Mouse (Mus musculus) c-Kit-positive CD71-positive TER-119-positive erythroid progenitor cells, embryonic 14.5 days (primary cell): ENCODE measurements around the gene Agbl5.

Experiments
- DNase-seq: peaks from one replicate; pipeline ENCODE4 v3.0.0-alpha.2; 2013; ENCODE audit warnings: low spot score

The Agbl5 gene

DNA sequence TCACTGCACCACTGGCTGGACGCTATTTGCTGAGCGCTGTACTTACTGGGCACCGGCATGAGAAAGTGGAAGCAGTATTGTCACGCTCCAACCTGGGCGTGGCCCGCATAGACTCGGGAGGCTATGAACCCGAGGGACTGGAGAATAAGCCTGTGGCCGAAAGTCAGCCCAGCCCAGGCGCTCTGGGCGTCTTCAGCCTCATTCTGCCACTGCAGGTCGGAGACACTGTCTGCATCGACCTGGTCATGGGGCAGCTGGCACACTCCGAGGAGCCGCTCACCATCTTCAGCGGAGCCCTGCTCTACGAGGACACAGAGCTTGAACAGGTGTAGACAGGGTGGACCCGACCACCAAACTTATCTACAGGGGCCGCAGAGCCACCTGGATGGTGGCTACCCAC lies 32.1 kb downstream of the Agbl5 start:
- DNase-seq, result no peak

DNA sequence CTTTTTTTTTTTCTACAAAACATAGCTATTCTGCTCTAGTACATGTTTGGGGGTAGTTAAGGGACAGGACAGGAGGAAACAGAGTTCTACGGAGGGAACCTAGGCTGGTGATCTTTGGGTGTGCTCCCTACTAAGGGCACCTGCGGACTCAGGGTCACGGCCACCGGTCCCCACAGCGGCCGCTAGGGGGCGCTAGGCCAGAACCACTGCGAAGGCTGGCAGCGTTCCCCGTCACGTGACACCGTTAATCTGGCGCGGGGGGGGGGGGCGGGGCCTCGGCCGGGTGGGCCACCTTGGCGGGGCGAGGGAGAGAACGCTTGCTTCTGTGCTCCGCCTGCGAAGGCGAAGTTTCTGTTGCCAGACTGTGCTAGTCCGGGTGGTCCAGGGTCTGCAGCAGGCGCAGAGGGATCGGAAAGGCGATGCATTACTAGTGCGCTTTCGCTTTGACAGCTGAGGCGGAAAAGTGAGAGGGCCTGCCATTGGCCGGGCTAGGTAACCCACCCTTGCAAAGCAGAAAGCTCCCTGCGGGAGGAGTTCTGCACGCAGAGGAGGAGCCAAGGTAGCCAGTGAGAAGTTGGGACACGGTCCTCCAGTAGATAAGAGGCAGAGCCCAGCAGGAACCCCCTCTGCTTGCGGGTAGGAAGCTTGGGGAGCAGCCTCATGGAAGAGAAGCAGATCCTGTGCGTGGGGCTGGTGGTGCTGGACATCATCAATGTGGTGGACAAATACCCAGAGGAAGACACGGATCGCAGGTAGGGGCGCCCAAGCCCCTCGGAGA lies 33.0 kb downstream of the Agbl5 start, which contains the start of gene Khk:
Gene Khk, plus strand, starts transcription at position 176 of the 778 bp plus-strand sequence.
- peak; percentile 93 for DNase-seq

DNA sequence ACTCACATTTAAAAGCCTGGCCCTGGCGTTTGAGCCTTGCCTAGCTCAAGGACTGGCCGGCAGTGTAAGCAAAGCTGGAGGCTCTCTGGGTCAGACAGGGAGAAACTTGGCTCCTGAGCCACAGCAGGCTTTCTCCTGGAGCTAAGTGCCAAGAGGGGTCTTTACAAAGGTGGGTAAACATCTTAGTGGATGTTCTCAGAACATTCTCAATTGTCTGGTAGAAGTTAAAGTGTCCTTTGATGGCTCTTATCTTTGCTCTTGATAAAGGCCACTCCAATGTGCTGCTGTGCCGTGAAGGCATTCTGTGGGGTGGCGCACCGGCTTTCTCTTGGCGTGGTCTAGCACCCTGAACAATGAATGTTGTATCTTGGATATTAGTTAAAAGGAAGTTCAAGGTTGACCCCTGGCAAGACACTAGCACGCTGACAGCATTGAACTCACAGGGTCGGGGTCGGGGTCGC lies 34.1 kb downstream of the Agbl5 start:
- no peak for DNase-seq

DNA sequence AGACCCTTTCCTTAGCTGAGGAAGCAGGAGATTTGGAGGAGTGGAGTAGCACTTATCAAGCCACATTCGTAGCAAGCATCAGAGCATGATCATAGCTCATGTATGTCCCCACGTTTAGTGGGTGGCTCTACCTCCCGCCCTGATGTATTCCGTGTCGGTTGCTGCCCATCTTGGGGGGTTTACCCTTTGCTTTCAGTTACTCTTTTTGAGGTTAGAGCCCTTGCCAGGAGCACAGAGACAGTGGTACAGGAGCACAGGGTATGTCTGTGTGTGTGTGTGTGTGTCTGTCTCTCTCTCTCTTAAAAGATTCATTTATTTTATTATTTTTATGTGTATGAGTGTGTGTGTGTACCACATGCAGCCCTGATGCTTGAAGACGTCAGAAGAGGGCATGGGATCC lies 34.6 kb downstream of the Agbl5 start:
- DNase-seq, result no peak

DNA sequence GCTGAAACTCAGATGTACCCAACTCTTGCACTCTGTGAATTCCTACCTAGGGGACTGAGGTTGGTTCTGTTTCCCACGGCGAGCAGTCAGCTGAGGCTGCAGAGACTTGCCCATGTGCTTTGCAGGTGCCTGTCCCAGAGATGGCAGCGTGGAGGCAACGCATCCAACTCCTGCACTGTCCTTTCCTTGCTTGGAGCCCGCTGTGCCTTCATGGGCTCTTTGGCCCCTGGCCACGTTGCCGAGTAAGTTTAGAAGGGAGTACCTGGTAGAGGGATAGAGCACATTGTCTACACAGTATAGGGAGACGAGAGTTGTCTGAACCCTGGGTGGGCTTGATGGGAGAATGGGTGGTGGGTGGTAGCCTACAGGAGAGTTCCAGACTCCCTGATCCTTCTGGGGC lies 36.1 kb downstream of the Agbl5 start:
- no peak for DNase-seq

DNA sequence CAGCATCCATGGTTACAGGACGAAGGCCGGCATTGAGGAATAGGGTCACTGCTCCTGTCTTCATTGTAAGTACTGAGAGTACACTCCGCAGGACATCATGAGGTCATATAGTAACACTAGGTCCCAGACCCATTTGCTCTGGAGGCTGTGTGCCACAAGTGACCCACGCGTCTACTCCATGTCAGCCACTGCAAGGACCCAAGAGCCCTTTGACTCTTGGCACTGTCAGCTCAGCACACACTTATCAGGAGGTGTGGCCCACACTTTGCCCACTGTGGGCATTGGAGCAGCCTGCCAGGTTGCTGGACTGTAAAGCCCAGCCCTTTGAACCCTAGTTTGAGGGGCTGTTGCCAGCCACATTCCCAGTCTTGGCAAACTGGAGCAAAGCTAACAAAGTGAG lies 36.7 kb downstream of the Agbl5 start:
- no peak for DNase-seq

DNA sequence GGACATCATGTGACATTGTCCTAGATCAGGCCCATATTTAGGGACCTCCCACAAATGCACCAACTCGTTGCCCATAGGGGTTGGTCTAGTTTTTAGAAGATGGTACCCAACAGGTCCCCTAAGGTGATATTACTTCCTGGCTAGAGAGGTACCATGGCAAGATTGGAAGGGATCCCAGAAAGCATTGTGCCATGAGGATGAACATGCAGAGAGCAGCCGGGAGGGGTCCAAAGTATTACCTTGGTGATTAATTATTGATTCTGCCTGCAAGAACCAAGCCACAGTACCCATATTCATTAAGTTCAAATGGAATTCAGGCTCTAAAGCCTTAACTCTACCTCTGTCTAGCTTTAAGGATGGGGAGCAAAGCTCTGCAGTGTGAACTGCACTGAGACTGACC lies 37.6 kb downstream of the Agbl5 start:
- no peak for DNase-seq

DNA sequence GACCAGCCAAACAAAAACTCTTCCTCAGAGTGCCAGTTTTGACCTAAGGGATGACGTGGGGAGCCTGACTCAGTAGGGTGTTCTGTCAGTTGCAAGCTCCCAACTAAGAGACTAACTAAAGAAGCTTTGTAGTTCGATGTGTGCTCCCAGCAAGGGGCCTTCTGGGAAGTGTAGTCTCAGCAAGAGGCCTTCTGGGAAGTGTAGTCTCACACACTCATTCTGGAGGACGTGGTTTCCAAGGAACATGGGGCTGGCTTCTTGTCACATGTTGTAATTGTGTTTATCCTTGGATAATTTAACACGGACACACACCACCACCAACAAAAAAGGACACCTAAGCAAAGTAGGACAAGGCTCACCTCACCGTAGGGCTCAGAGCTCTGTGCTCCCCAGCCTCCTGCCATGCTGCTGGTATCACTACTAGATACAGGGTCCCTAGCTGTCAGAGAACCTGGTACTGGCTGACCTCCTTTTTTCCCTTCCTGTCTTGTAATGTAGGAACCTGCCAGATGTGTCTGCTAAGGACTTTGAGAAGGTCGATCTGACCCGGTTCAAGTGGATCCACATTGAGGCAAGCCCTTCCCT lies 39.5 kb downstream of the Agbl5 start:
- no peak for DNase-seq

DNA sequence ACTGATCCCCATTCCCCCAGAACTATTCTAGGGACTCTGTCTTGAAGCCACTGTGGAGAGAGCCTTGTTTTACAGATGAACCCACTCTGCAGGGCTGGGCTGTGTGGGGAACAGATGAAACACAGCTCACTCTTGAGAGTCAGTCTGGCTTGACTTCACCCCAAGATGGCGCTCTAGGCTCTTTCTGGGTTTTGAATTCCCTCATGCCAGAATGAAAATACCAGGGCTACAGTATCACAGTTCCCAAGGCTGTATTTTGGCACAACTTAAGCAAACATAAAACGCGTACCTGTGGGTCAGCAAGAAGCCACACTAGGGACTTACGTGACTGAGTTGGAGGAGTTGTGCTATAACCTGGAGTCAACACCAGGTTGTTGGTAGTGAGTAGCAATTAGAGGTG lies 41.6 kb downstream of the Agbl5 start:
- no peak for DNase-seq

DNA sequence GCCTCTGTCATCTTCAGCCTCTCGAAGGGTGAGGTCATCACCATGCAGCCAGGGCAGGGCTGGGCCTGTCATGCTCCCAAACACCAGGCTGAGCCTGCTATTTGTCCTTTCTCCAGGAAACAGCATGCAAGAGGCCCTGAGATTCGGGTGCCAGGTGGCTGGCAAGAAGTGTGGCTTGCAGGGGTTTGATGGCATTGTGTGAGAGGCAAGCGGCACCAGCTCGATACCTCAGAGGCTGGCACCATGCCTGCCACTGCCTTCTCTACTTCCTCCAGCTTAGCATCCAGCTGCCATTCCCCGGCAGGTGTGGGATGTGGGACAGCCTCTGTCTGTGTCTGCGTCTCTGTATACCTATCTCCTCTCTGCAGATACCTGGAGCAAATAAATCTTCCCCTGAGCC lies 42.4 kb downstream of the Agbl5 start:
- no peak for DNase-seq

DNA sequence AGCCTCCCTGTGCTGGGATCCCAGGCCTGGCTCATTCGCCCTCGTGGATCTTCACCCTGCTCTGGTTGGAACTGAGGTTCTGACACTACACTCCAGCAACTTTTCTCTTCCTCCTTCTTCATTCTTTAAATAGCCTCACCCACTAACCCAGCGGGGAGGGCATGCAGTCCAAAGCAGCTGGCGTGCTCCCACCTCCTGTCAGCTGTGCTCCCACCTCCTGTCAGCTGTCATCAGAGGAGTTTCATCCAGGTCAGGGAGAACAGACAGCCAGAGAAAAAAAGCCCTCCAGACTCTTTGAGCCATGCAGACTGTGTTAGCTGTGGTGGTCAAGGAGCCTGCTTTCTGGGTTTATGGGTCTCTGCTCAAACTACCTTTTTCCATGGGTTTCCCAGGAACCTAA lies 42.9 kb downstream of the Agbl5 start:
- no peak for DNase-seq

DNA sequence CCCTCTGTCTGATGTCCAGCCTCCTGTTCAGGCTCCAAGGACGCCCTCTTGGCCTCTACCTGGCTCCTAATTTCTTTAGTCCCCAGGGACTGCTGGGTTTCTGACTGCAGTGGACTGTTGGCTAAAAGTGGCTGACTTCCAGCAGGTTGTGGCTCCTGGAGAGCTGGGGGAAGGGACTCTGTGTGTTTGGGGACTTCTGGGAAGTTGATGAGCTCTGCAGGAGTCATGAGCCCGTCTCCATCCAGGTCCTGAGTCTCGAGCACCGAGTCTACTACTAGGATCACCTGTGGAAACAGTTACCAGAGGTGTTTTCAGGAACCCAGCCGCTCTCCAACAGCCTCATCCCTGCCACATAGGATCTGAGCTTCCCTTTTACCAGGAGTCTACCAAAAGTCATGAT lies 45.2 kb downstream of the Agbl5 start:
- DNase-seq, result no peak

DNA sequence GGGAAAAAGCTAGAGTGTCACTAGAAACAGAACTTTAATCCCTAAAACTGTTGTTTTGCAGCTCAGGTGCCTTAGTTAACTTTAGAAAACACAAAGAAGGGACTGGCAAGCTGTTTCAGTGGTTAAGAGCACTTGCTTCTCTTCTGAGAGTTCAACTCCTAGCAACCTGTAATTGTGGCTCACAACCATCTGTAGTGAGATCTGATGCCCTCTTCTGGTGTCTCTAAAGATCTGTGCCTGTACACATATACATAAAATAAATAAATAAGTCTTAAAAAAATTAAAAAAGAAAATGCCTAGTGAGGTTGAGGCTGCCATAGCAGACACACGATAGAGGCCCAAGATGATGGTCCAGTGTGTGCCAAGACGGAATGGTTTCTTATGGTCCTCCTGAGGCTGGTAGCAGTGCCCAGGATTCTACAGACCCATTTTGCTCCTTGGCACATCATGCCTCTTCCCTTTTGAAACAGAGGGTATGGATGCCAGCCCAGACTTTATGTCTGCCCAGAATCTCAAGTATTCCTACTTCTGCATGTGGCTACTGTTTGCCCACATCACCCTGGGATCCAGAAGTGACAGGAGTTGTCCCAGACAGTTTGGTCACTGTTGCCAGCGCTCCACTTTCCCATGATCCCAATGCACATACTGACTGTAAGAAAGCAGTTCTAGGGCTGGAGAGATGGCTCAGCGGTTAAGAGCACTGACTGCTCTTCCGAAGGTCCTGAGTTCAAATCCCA lies 46.4 kb downstream of the Agbl5 start:
- DNase-seq, result no peak

DNA sequence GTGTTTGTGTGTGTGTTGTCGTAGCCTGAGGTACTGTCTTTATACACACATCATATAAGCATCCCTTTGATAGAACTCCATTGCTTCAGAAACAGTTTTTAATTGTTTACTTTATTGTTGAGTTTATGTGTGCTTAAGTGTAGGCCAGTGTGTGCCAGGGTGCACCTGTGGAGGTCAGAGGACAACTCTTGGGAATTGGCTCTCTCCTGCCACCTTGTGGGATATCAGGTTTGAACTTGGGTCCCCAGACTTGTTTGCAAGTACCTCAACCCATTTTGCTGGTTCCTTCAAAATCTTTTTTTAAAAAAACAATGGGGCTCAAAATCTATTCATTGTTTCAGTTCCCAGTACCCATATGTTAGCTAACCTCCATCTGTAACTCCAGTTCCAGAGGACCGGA lies 54.5 kb downstream of the Agbl5 start:
- no peak for DNase-seq

DNA sequence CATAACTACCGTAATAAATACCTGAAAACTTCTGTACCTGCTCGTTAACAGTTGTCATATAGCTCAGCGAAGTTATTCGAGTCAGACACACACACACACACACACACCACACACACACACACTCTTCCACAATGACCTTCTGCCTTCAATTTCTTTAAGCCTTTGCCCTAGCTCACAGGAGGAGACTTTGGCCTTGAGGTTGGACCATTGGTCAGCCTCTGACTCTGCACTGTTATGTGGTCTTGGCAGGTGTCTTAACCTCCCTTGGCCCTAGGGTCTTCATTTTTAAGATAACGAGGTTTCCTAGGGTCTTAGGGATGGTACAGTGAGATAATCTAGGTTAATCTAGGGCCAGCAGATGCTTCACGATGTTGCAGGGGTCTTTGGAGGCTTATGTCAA lies 55.9 kb downstream of the Agbl5 start:
- no peak for DNase-seq

DNA sequence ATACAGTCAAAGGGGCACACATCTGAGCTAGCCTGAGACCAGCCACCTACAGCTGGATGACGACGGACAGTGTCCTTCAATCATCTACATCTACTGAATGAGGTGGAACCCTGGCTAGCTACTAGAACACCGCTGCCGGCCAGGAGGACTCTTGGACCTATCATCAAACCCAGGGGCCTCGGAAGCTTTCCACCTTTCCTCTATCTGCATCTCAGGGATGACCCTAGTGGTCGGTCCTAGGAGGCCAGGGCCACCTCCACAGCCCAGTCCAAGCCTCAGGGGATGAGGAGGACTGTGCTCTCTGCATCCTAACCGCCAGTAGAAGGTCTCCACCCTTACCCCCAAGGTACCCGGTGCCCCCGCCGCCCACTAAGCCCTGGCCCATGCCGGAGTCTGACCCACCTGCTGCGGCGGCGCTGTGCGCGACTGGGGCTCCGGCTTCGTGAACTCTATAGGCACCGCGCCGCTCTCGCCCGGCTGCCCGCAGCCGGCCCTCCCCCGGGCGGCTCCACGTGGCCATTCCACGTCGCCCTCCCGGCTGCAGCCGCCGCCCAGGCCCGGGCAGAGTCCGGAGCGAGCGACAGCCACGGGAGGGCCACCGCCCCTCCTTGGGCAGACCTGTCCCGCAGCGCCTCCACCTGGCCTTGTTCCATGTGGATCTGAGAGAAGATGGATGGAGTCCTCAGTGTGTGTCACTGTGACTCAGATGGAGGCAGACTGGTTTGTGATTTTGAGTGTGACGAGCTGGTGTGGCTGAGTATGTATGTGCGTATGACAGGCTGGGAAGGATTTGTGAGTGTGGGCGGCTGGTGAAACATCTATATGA lies 56.7 kb downstream of the Agbl5 start, which contains the start of gene Cgref1:
Gene Cgref1, minus strand, starts transcription at position 636 of the 826 bp plus-strand sequence.
- DNase-seq, result no peak

DNA sequence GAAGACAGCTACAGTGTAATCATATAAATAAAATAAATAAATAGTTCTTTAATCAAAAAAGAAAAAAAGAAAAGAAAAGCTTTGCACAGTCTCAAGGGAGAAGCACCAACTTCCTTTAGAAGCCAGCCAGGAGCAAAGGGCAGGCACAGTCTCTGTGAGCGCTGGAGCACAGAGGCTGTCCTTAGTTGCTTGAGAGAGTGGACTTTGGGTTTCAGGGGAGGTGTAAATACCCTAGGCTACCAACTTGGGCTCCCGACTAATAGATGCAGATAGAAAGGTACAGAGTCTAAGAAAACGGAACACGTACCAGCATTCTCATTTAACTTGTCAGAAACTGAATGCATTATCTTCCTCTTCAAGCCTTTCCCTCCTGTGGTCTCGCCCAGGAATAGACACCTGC lies 60.1 kb downstream of the Agbl5 start:
- no peak for DNase-seq

DNA sequence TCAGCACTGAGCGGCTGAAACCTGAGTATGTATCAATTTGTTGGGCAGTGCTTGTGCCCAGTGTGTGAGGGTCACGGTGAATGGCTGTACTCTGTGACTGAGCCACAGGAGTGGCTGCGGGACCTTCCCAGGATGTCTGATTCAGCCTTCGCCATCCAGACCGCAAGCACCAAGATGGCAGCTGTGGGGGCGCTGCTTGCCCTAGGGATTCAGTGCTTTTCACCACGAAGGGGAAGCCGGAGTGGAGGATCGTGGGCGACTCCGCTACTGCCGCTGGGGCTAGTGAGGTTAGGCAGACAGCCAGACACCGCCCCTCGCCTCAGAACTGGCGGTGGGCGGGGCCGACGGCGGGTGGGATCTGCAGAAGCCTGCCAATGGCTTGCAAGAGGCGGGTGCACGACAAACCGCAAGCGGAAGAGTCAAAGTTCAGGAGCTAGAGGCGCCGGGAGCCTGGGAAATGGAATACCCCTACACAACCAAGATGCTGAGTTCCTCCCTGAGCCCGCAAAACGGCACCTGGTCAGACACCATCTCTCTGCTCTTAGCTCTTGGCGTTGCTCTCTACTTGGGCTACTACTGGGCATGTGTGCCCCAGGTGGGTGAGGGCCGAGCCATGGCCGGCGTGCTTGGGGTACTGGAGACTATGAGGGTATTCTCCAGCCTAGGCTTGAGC lies 61.3 kb downstream of the Agbl5 start:
- peak; percentile 76 for DNase-seq

DNA sequence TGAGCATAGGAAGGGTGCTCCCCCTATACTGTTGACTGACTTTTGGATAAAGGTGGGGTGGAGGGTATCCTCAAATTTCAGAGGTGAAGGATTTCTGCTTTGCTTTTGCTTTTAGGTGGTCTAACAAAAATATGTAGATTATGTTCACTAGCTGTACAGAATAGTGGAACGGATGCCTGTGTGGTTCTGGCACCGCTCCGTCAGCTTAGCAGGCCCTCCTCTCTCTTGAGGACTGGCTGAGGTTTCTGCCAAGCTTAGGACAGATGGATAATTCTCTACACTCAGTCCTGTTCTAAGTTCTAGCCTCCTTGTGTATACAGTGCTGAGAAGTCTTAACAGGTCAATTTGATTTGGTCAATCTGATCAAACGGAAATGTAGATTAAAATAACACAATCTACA lies 62.0 kb downstream of the Agbl5 start:
- no peak for DNase-seq

DNA sequence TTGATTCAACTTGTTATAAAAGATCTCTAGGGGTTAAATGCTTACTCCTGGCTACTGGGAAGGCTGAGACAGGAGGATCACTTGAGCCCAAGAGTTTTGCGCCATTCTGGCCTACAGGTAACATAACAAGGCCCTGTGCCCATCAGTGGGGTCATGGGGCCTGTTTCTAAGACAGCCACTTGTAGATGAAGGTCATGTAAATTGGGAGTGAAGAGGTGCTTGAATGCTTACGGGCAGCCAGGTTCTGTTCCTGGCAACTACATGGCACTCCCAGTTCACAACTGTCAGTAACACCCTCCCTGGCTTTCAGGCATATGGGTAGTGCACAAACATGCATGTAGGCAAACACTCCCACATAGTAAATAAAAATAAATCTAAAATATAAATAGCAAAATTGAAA lies 62.4 kb downstream of the Agbl5 start:
- DNase-seq, result no peak

DNA sequence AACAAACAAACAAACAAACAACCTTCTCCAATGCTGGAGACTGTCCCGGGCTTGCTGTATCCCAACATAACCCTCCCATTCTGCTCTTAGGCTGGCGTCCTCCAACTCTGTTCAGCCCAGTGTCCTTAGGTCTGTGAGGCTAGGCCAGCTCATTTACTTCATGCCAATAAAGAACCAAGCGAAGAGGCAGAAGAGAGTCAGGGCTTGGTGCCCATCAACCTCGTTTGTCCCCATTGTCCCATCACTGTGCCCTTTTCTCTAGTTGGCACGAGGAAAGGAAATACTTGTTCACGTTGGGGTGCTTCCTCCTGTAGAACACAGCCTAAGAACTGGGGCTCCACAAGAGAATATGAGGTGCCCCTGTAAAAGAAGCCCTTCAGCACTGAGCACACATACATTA lies 63.2 kb downstream of the Agbl5 start:
- no peak for DNase-seq

DNA sequence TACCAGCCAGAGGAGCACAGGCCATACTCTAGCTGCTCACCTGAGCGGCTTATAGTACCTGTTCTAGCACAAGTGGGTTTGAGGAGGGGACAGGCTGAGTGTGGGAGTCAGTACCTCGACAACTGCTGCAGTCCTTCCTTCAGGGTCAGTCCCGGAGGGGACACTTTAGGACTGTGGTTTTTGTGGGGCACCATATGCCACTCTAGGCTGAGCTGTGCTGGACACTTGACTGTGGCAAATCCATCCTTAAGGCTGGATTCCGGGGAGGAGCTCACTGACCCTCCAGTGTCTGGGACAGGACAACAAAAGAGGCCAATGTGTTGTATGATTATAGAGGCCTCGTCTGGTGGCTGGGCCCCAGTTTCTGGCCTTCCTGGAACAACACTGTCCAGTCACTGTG lies 64.1 kb downstream of the Agbl5 start:
- no peak for DNase-seq
